Mouse (Mus musculus) neutrophil, adult 5-6 weeks (primary cell): ENCODE measurements around the gene Prss43. TPM values are rescaled to one million over a fixed set of nuclear protein-coding genes. Genes with fewer than 3 reads are reported as not detected.
A peak's percentile ranks its signal among the peaks of the same experiment; 100 is the strongest.
"Not testable (repeated sequence)": the region's sequence is repeated elsewhere in the genome, so short reads cannot be mapped to it uniquely, and the experiment has no call there.

Source experiments
- ATAC-seq: fragments of 151-379, 151-347 bp; 2 replicates; pipeline ENCODE4 v1.8.0; 2017; ENCODE audit warnings: mild to moderate bottlenecking, moderate TSS enrichment; ENCODE audit not compliant: insufficient number of reproducible peaks, poor library complexity, low FRiP score, severe bottlenecking; ENCODE audit errors: extremely low read depth
- total RNA-seq: library from RNA; stranded (forward); fragments of 200-1000 nt; gene quantifications from 2 replicates; pipeline ENCODE4 v1.2.3, GENCODE M21; 2017

Gene Prss43
- not detected in 2 replicates for total RNA-seq

DNA sequence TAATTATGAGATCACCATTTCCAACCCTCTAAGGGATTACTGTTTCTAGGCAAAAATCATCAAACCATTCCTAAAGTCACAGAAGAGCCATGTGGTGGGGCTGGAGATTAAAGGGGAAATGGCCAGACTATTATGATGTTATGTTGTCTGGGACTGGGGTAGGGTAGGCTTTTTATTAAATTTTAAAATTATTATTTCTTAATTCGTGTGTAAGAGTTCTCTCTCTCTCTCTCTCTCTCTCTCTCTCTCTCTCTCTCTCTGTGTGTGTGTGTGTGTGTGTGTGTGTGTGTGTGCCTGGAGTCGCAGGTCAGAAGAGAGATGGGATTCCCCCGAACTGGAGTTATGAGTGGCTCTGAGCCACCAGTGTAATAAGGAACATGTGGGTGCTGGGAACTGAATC lies at the start of gene Prss43:
Prss43 (plus strand) TSS at position 301 of the 400 bp plus-strand sequence.
- ATAC-seq = no peak

DNA sequence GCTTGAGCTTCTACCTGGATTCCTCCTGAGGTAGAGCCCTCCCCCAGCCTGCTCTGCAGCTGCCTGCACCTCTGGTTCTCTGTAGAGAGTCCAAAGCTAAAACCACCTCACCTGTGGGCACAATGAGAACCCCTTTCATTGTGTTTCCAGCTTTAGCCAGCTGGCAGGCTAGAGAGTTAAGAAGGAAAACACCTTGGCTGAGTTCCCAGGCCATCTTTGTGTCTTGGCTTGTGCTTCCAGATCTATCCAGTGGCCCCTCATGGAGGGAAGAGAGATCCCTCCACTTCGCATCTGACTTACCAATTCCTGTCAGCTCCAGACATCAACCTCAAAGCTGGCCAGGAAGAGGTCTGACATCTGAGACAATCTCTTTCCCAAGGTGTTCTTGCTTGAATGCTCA lies 48.4 kb upstream of the Prss43 start:
- no peak for ATAC-seq

DNA sequence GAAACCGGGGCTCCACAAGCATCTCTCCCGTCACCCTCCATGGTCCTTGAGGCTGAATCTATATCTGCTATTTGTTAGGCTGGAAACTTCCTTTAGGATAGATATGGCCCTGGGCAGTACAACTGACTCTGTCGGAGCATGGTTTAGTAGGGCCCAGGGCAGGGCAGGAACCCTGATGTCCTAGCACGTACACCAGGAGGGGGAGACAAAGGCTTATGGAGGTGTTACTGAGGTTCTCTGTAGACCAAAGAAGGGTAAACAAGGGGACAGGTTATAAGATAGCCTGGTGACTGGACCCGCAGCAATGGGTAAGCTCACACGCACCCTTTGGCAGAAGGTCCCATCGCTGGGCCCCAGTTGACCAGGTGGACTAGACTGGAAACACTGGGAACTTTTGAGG lies 47.9 kb upstream of the Prss43 start:
- no peak for ATAC-seq

DNA sequence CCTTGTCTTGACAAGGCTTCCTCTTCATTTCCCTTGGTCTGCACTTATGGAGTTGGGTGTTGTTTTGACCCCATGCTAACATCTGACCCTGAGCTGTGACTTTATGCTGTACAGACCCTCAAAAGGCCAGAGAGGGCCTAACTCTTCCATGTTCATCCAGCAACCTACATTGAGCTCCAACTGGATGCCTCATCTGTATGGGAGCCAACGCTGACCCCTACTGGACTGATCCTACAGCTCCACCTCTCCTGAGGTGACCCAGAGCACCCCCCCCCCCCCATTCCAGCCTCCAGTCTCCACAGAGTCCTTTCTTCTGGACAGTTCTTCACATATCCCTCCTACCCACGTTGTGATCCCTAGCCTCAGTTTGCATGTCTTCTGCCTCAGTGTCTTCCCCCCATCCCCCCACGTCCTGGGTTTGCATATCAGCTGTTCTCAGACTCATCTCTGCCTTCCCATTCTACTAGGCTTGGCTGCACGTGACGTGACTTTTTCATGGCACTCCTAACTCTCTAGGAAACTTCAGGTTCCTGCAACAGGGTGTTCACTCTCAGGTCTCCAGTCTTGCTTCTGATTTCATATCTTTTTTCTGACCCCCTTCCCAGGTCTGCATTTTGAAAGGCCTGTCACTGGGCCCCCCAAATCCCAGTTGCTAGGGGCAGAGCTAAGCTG lies 47.1 kb upstream of the Prss43 start:
- ATAC-seq = no peak

DNA sequence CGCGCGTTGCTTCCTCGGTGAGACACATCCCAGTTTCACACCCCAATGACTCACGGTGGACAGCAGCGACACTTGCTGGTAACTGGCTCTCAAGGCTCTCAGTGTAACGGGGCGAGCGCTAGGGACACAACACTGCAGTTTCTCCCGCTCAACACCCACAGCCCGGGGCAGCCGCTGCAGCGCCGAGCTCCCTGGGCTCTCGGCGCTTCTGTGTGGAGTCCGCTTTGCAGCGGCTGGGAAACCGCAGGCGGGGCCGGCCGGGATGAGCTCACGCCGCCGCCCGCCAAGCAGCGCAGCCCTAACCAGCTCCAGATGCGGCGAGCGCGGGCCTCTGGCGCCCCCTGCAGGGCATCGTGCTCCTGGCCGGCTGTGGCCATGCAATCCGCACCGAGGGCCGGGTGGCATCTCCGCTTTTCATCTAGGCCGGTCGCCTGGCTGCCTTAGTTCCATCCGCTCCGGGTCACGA lies 45.2 kb upstream of the Prss43 start:
- peak; percentile 70 for ATAC-seq

DNA sequence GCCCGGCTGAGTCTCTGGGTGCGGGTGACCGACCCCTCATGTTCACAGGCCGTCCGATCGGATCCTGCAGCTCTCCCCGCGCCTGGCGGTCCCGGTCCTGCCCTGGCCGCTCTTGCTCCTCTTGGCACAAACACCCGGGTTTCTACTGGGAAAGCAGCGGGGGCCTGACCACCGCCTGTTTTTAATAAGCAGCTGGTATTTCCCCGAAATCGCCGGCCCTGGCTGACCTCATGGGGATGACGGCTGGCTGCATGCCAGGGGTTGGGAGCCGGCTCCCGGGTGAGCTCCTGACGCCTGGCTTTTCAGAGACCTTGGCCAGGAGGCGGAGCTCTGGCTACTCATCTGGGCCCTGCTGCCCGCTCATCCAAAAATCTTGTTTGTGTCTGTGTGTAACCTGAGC lies 44.8 kb upstream of the Prss43 start:
- ATAC-seq = no peak

DNA sequence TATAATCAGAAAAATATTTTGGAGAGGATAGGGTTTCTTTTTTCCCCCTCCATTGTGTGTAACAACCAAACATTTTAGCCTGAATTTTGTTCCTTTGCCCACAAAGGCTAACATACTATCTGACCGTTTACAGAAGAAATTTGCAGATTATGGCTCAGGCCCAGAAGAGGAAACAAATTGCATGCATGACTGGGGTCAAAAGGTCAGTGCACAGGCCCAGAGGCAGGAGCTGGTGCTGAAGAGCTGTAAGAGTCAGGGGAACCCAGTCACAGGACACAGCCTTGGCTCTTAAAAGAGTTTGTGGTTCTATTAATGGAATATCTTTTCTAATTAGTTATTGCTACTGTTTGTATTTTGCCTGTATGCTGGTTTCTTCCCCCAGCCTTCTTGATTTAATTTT lies 42.9 kb upstream of the Prss43 start:
- ATAC-seq = no peak

DNA sequence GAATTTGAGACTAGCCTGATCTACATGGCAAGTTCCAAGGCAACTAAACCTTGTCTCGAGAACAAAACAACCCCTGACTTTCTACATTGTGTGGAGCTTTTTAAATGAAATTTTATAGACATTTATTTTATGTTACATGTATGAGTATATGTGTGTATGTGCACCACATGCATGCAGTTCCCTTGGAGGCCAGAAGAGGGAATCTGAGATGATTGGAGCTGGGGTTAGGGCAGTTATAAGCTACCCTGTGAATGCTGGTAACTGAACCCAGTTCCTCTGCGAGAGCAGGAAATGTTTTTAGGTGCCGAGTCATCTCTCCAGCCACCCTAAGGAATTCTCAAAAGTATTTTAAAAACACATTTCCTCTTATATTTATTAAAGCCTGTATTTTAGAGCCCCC lies 38.3 kb upstream of the Prss43 start:
- no peak for ATAC-seq

DNA sequence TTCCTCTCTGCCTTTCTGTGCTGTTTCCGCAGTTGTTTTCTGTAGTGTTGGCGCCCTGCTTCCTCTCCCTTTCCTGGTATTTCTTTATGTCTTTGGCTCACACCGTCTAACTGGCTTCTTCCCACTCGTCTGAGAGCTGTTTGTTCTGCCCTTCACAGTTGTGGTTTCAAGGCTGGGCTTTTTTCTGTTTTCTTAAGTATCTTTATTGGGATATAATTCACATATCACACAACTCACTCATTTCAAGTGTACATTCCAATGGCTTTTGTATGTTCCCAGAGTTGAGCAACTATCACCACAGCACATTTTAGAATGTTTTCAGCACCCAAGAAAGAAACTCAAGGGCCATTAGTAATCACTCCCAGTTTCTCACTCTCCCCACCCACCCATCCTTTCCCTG lies 36.0 kb upstream of the Prss43 start:
- no peak for ATAC-seq

DNA sequence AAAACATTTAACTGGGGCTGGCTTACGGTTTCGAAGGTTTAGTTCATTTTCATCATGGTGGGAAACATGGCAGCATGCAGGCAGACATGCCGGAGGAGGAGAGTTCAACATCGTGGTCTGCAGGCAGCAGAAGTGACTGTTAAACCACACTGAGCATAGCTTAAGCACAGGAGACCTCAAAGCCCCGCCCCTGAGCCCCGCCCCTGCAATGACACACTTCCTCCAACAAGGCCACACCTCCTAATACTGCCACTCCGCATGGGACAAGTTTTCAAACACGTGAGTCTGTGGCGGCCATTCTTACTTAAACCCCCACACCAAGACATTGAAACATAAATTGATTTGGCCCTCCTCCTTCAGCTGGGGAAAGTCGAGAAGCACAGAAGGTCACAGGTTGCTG lies 29.5 kb upstream of the Prss43 start:
- ATAC-seq = no peak

DNA sequence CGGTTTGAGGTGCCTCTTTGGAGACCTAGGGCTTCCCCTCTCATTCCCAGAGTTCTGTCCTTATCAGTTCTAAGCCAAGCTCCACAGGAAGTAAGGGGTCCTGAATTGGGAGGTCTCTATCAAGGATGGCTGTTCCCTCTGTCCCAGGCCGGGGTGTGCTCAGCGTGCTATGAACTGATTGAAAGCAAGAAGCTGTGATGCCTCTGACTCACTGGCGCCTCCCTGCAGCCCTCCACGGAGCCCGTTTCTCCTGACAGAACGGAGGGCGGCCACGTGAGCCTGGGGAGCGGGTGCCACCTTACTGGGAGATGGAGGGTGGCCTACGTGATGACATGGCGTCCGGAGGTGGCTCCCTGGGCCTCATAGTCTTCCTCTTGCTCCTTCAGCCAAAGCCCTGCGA lies 28.6 kb upstream of the Prss43 start, which contains the start of gene Prss42:
Prss42 (plus strand) TSS at position 301 of the 400 bp plus-strand sequence.
- ATAC-seq = no peak

DNA sequence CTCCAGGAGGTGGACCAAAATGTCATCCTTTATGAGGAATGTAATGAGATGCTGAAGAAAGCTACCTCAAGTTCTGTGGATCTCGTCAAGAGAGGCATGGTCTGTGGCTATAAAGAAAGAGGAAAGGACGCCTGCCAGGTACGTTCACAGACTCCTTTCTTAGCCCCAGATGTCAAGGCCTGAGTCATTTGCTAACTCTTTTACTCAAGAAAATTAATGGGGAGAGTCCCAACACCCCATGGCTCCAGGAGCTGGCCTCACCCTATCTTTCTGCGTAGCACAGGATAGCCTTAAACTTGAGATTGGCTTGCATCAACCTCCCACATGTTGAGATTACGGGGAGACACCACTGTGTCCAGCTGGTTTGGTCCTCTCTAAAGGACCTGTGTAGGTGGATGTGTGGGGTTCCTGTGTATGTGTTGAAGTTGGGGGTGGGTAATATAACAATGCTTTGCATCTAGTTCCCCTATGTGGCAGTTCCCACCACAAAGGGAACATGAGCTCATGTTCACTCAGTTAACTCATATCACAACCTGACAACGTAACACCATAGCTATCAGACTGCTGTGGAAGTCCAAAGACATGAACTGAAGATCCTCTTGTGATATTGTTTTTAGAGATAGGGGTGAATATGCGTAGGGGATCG lies 25.5 kb upstream of the Prss43 start:
- ATAC-seq = no peak

DNA sequence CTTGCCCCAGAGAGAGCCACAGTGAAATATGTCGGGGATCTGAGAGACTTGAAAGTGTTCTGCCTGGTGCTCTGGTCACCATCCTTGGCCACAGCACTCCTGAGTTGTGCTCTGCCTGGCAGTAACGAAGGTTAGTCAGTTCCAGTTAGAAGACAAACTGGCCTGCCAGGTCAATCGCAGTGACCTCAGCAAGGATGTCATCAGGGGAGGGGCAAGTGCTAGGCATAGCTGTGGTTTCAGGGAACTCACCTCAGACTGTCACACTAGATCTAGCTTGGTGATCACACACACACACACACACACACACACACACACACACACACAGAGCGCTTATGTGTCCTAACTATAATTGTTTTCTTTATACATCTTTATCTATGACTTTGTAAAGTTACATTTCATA lies 23.2 kb upstream of the Prss43 start:
- ATAC-seq = no peak

DNA sequence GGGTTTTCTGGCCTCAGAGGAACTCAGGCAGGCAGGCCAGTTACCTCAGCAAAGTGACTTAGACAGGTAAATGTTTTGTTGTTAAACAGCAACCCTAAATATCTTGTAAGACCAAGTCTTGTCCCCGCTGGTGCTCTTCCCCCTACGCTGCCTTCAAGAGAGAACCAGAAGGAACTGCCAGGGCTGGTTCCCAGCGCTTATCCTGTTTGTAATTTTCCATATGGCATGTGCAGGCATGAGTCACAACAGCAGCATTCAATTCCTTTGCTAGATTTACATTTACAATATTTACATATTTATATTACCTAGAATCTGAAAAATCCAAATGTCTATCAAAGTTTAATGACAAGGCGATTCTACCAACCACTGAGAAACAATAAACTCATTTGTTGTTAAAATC lies 16.4 kb upstream of the Prss43 start:
- ATAC-seq = no peak

DNA sequence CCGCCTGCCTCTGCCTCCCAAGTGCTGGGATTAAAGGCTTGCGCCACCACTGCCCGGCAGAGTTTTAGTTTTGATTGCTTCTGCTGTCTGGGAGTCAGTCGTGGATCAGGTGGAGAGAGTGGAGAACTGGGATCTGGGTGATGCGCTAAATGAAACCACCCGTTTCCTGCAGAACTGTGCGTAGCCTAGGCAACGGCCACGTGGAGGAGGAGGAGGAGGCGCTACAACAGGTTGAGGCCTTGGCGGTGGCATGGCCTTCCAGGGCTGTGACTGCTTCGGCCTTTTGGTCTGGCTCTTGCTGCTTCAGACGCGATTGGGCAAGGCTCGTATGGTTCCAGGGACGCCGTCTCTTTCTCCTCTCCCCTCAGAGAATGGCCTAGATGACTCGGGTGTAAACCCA lies 12.7 kb upstream of the Prss43 start, which contains the start of gene Prss44:
Prss44 (plus strand) TSS at position 206 of the 400 bp plus-strand sequence.
- no peak for ATAC-seq

DNA sequence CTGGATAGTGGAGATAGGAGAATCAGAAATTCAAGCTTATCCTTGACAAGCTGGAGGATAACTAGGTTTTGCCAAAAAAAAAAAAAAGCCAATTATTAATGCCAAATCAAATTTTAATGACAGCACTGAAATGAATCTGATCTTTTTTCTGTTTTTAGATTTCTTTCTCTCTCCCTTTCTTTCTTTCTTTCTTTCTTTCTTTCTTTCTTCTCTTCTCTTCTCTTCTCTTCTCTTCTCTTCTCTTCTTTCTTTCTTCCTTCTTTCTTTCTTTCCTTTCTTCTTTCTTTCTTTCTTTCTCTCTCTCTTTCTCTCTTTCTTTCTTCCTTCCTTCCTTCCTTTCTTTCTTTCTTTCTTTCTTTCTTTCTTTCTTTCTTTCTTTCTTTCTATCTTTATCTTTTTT lies 5.9 kb upstream of the Prss43 start:
- ATAC-seq = not testable (repeated sequence)

DNA sequence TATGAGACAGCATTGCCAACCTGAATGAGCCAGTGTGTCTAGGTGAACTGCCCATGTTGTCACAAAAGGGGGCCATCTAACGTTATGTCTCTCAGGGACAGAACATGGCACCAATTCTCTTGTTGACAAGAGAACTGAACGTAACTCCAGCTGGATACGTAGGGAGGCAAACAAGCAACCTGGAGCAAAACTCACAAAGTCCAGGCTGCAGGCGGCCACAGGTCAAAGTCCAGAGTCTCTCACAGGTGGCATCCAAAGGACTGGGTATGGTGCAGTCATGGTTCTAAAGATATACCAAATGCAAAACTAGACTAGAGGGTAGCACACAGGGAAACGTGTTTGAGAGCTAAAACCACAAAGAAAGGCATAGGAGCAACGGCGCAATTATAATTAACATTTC lies 5.1 kb upstream of the Prss43 start:
- ATAC-seq = no peak

DNA sequence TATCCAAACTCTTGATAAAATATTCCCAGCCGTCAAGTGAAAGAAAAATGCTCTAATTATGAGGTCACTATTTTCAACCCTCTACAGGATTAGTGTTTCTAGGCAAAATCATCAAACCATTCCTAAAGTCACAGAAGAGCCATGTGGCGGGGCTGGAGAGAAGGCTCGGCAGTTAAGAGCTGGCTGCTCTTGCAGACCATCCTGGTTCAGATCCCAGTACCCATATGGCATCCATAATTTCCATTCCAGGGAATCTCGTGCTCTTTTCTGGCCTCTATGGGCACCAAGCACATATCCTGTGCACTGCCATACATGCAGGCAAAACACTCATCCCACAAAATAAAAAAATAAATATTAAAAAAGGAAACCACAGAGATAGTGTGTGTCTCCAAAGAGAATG lies 1.1 kb upstream of the Prss43 start:
- no peak for ATAC-seq

DNA sequence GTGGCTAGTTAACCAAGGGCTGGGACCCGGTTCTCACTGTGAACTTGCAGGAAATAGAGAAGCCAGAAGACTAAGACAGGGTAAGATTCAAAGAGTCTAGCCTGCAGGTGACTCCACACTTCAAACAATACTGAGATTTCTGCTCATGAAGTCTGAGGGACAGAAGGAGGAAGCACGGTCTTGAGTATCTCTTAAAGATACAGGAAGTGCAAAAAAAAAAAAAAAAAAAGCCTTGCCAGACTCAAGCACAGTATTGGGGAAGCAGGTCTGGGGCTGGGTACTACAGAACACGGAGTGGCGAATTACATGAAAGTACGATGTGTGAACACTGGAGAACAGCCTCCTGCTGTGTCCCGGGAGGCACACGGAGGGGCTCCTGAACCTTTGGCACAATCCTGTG lies 658 bp upstream of the Prss43 start:
- 0 out of 2 replicates have a peak, but pooled peaks have one; percentile 6 for ATAC-seq

DNA sequence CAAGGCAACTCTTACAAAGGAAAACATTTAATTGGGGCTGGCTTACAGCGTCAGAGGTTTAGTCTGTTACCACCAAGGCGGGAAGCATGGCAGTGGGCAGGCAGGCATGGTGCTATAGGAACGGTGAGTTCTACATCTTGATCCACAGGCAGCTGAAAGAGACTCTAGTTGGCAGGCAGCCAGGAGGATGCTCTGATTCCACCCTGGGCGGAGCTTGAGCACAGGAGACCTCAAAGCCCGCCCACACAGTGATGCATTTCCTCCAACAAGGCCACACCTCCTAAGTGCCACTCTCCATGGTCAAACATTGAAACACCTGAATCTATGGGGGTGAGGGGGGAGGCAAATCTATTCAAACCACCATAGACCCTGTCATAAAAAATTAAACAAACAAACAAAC lies 6.5 kb downstream of the Prss43 start:
- no peak for ATAC-seq

DNA sequence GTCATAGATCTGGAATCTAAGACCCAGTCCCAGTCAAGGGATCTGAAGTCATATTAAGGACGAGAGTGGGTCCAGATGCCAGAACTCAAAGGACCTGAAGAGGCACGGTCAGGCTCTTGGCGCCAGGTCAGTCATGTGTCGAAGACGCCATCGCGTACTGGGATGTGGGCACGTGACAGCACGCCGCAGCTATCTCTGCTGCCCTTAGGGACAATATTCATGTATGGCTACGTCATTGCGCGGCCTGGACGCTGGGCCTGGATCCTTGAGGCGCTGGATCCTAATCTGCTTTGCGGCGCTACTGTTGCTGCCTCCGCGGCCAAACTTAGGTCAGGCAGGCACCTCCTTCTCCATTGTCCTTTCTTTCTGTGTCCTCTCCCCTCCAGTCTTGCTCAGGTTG lies 7.9 kb downstream of the Prss43 start, which contains the start of gene Prss45:
Prss45 (plus strand) TSS at position 178 of the 400 bp plus-strand sequence.
- ATAC-seq = no peak
